Mouse (Mus musculus) lung, postnatal 0 days (tissue): ENCODE measurements around the gene Dera. TPM values are rescaled to one million over a fixed set of nuclear protein-coding genes. Genes with fewer than 3 reads are reported as not detected.

ENCODE experiments used
- ATAC-seq: fragments of 200-750 bp; cut with Nextera tagmentation; 2 replicates; pipeline ENCODE4 v1.8.0; 2017; ENCODE audit warnings: moderate library complexity
- DNase-seq: peaks from one replicate; pipeline ENCODE4 v3.0.0-alpha.2; 2016; ENCODE audit warnings: low spot score
- H3K27ac ChIP-seq: fragments of 300-500 bp; sonication (generic); 2 replicates; pipeline ENCODE4 v1.5.1; 2014; ENCODE audit warnings: antibody characterized with exemption, mild to moderate bottlenecking, low read length, mixed read lengths
- H3K27me3 ChIP-seq: fragments of 300-500 bp; sonication (generic); replicated peaks from 2 replicates; pipeline ENCODE4 v1.6.1; 2014; ENCODE audit warnings: low read length, mixed read lengths; ENCODE audit not compliant: insufficient read depth
- H3K36me3 ChIP-seq: fragments of 300-500 bp; sonication (generic); 2 replicates; pipeline ENCODE4 v1.6.1; 2014; ENCODE audit warnings: low read length, mixed read lengths; ENCODE audit not compliant: insufficient read depth
- H3K4me1 ChIP-seq: fragments of 300-500 bp; sonication (generic); 2 replicates; pipeline ENCODE4 v1.6.1; 2014; ENCODE audit warnings: antibody characterized with exemption, low read depth, low read length, mixed read lengths; ENCODE audit not compliant: insufficient read depth
- H3K4me2 ChIP-seq: fragments of 300-500 bp; sonication (generic); replicated peaks from 2 replicates; pipeline ENCODE4 v1.6.1; 2014; ENCODE audit warnings: low read depth, mild to moderate bottlenecking, low read length, moderate library complexity, mixed read lengths
- H3K4me3 ChIP-seq: fragments of 300-500 bp; sonication (generic); 2 replicates; pipeline ENCODE4 v1.5.1; 2014; ENCODE audit warnings: low read depth, low read length
- H3K9ac ChIP-seq: fragments of 300-500 bp; sonication (generic); replicated peaks from 2 replicates; pipeline ENCODE4 v1.6.1; 2014; ENCODE audit warnings: low read depth, mild to moderate bottlenecking
- H3K9me3 ChIP-seq: fragments of 300-500 bp; sonication (generic); 2 replicates; pipeline ENCODE4 v1.6.1; 2016; ENCODE audit warnings: low read length, mixed read lengths
- CTCF ChIP-seq: IDR thresholded peaks from 2 replicates; pipeline ENCODE4 v1.5.1; 2016; ENCODE audit warnings: antibody characterized with exemption, mild to moderate bottlenecking
- EP300 ChIP-seq: IDR thresholded peaks from 2 replicates; pipeline ENCODE4 v1.6.1; 2016; ENCODE audit warnings: antibody characterized with exemption, mild to moderate bottlenecking, control low read depth
- WGBS: fragments of 180-500 bp; shearing (Covaris S2); extraction: QIAGEN DNeasy Blood & Tissue Kit; methylation state at CpG from one replicate; pipeline ENCODE4 v1.1.7; 2014; 5-methylcytosine and 5-hydroxymethylcytosine counted together
- polyA plus RNA-seq: library from polyadenylated mRNA; unstranded; fragments of >200 nt; fragmentation: Nextera tagmentation; extraction: Ambion mirVana; gene quantifications from 2 replicates; pipeline ENCODE4 v1.2.1, GENCODE M21; 2015

The Dera gene
- polyA plus RNA-seq, 1 experiment from 2014 or later, result 30.7 TPM

- Histone ChIP-seq H3K9me3 (no peaks in the 10 kb centered on the region), H3K27me3 (no peaks in the 10 kb centered on the region), H3K9ac (no peak overlapping the region), H3K36me3 (no peaks in the 10 kb centered on the region), H3K4me1 (no peaks in the 10 kb centered on the region), H3K4me3 (no peak overlapping the region), H3K27ac (no peak overlapping the region), H3K4me2 (no peak overlapping the region)
- TF ChIP-seq CTCF, result no peak
- no peak for TF ChIP-seq EP300
- 62% methylated on average over 5 of the region's 5 CpGs for WGBS
- ATAC-seq (no peak), DNase-seq (no peak)
Observed at GRCm38 (mm10) chr6:137810136-137810535, 55.8 kb downstream of the Dera start.

GRCm38 (mm10) chr6:137814006-137814405 lies 59.7 kb downstream of the Dera start:
- no peaks in the 10 kb centered on the region for H3K9me3 ChIP-seq
- H3K36me3 ChIP-seq, result no peaks in the 10 kb centered on the region
- no peak overlapping the region for H3K9ac ChIP-seq
- DNase-seq, result no peak
- TF ChIP-seq EP300, result no peak
- ATAC-seq, result no peak
- no peak overlapping the region for H3K4me2 ChIP-seq
- H3K27ac ChIP-seq, result no peak overlapping the region
- WGBS, result 93% methylated on average over 1 of the region's 1 CpGs
- H3K27me3 ChIP-seq, result no peaks in the 10 kb centered on the region
- no peak overlapping the region for H3K4me3 ChIP-seq
- H3K4me1 ChIP-seq, result no peaks in the 10 kb centered on the region

GRCm38 (mm10) chr6:137816508-137816907 lies 62.2 kb downstream of the Dera start:
- Histone ChIP-seq H3K27ac (no peak overlapping the region), H3K27me3 (no peaks in the 10 kb centered on the region), H3K36me3 (no peaks in the 10 kb centered on the region), H3K4me1 (no peaks in the 10 kb centered on the region), H3K9ac (no peak overlapping the region), H3K4me3 (no peak overlapping the region), H3K4me2 (no peak overlapping the region), H3K9me3 (no peaks in the 10 kb centered on the region)
- no peak for DNase-seq
- TF ChIP-seq EP300 (no peak), CTCF (no peak)
- WGBS, result 80% methylated on average over 9 of the region's 9 CpGs
- no peak for ATAC-seq

GRCm38 (mm10) chr6:137822550-137822949 lies 68.2 kb downstream of the Dera start:
- DNase-seq (no peak), ATAC-seq (no peak)
- Histone ChIP-seq H3K4me1 (no peaks in the 10 kb centered on the region), H3K27ac (no peak overlapping the region), H3K4me3 (no peak overlapping the region), H3K4me2 (no peak overlapping the region), H3K9ac (no peak overlapping the region), H3K9me3 (no peaks in the 10 kb centered on the region), H3K36me3 (no peaks in the 10 kb centered on the region), H3K27me3 (no peaks in the 10 kb centered on the region)
- TF ChIP-seq CTCF (no peak), EP300 (no peak)
- WGBS, result 67% methylated on average over 5 of the region's 5 CpGs

- ATAC-seq, result no peak
- Histone ChIP-seq H3K9ac (no peak overlapping the region), H3K4me1 (no peaks in the 10 kb centered on the region)
Observed at GRCm38 (mm10) chr6:137824046-137825021, 70.0 kb downstream of the Dera start.

GRCm38 (mm10) chr6:137825022-137825613 lies 70.8 kb downstream of the Dera start:
- DNase-seq, result no peak
- Histone ChIP-seq H3K27ac (no peak overlapping the region), H3K27me3 (no peaks in the 10 kb centered on the region), H3K4me1 (no peaks in the 10 kb centered on the region), H3K4me2 (no peak overlapping the region), H3K36me3 (no peaks in the 10 kb centered on the region), H3K9ac (no peak overlapping the region), H3K9me3 (no peaks in the 10 kb centered on the region), H3K4me3 (no peak overlapping the region)
- ATAC-seq, result no peak
- TF ChIP-seq CTCF (no peak), EP300 (no peak)
- 76% methylated on average over 5 of the region's 5 CpGs for WGBS

More at GRCm38 (mm10) chr6:137824046-137825021, 70.0 kb downstream of the Dera start:
- no peak for DNase-seq
- Histone ChIP-seq H3K9me3 (no peaks in the 10 kb centered on the region), H3K27ac (no peak overlapping the region), H3K4me3 (no peak overlapping the region), H3K36me3 (no peaks in the 10 kb centered on the region), H3K4me2 (no peak overlapping the region), H3K27me3 (no peaks in the 10 kb centered on the region)
- no peak for TF ChIP-seq EP300
- no peak for TF ChIP-seq CTCF
- 88% methylated on average over 7 of the region's 7 CpGs for WGBS
